Mouse (Mus musculus) ES-E14 (cell line): ENCODE measurements at regions not wholly inside any gene's neighbourhood (a gene's known extent, or its start where the extent isn't known, plus 50 kb on each side); places are given as distances from the start of the nearest gene placed in this dataset.

Experiments
- DNase-seq: peaks from one replicate; pipeline ENCODE4 v3.0.0-alpha.2; 2013; ENCODE audit warnings: low read depth, low spot score
- H3K27ac ChIP-seq: 2 replicates; pipeline ENCODE4 v1.5.1; 2012; ENCODE audit warnings: low read depth, mild to moderate bottlenecking, low read length, moderate library complexity, mixed read lengths; ENCODE audit not compliant: poor library complexity, insufficient read depth, severe bottlenecking
- H3K36me3 ChIP-seq: 2 replicates; pipeline ENCODE4 v1.6.1; 2012; ENCODE audit warnings: mild to moderate bottlenecking, low read length, moderate library complexity, mixed read lengths; ENCODE audit not compliant: control insufficient read depth, poor library complexity, insufficient read depth, severe bottlenecking
- H3K4me1 ChIP-seq, 2 experiments: fragments of 150-350 bp in 1 of 2; sonication (generic) in 1 of 2; 2 replicates each; pipeline ENCODE4 v1.6.1; 2012; ENCODE audit warnings: low read length in 2 of 2, mild to moderate bottlenecking in 1 of 2, mixed read lengths in 1 of 2; ENCODE audit not compliant: control insufficient read depth in 2 of 2, insufficient read depth in 2 of 2, poor library complexity in 1 of 2
- H3K4me3 ChIP-seq, 2 experiments: fragments of 150-350 bp in 1 of 2; sonication (generic) in 1 of 2; 2 replicates each; pipeline ENCODE4 v1.5.1; 2012; ENCODE audit warnings: low read length in 2 of 2, low read depth in 1 of 2, mild to moderate bottlenecking in 1 of 2, mixed read lengths in 1 of 2; ENCODE audit not compliant: insufficient read depth in 1 of 2, poor library complexity in 1 of 2, severe bottlenecking in 1 of 2
- H3K9ac ChIP-seq: 2 replicates; pipeline ENCODE4 v1.6.1; 2012; ENCODE audit warnings: low read depth, mild to moderate bottlenecking, low read length, mixed read lengths; ENCODE audit not compliant: poor library complexity, insufficient read depth, severe bottlenecking
- H3K9me3 ChIP-seq: fragments of 150-350 bp; sonication (generic); 2 replicates; pipeline ENCODE4 v1.6.1; 2012; ENCODE audit warnings: low read depth, mild to moderate bottlenecking, low read length; ENCODE audit not compliant: control insufficient read depth, insufficient read depth
- CHD2 ChIP-seq: IDR thresholded peaks from 2 replicates; pipeline ENCODE4 v1.6.1; 2014; ENCODE audit warnings: mild to moderate bottlenecking, low read depth, low read length, inconsistent platforms
- HCFC1 ChIP-seq: IDR thresholded peaks from 2 replicates; pipeline ENCODE4 v1.6.1; 2012; ENCODE audit warnings: low read length, inconsistent platforms, borderline replicate concordance; ENCODE audit not compliant: insufficient read depth
- MAFK ChIP-seq: IDR thresholded peaks from 2 replicates; pipeline ENCODE4 v1.6.1; 2014; ENCODE audit warnings: mild to moderate bottlenecking, low read depth, low read length, inconsistent platforms; ENCODE audit not compliant: insufficient read depth
- ZC3H11A ChIP-seq: IDR thresholded peaks from 2 replicates; pipeline ENCODE4 v1.6.1; 2012; ENCODE audit warnings: low read depth, mild to moderate bottlenecking, inconsistent platforms, low read length, borderline replicate concordance
- ZNF384 ChIP-seq: IDR thresholded peaks from 2 replicates; pipeline ENCODE4 v1.6.1; 2012; ENCODE audit warnings: low read depth, low read length, inconsistent platforms
- in situ Hi-C, 2 experiments: fragments of 600-800 bp; cut with MboI; formaldehyde crosslinking; loops; one replicate each; pipeline ENCODE4 v1.15.1; 2025; ENCODE audit warnings: low sequenced_read_pairs in 2 of 2, inconsistent platforms in 1 of 2; ENCODE audit not compliant: unreplicated experiment in 2 of 2

GRCm38 (mm10) chr1:42415817-42416538 lies 279.6 kb upstream of the Pou3f3 start:
- no peak for DNase-seq
- H3K9me3 ChIP-seq, result no peaks in the 10 kb centered on the region
- TF ChIP-seq HCFC1, result no peak
- no peak for TF ChIP-seq ZC3H11A
- TF ChIP-seq ZNF384, result no peak
- TF ChIP-seq MAFK, result no peak
- TF ChIP-seq CHD2, result no peak
- H3K4me3 ChIP-seq, result no peak overlapping the region
- no peaks in the 10 kb centered on the region for H3K4me1 ChIP-seq
- no peak overlapping the region for H3K9ac ChIP-seq
- H3K27ac ChIP-seq, result no peak overlapping the region
- in situ Hi-C loops, result no loop called here
- H3K36me3 ChIP-seq, result no peaks in the 10 kb centered on the region

- no peaks in the 10 kb centered on the region for H3K36me3 ChIP-seq
- H3K4me1 ChIP-seq, result no peaks in the 10 kb centered on the region
- no peak overlapping the region for H3K27ac ChIP-seq
- H3K4me3 ChIP-seq, result no peak overlapping the region
- no peak for DNase-seq
- TF ChIP-seq MAFK (no peak), CHD2 (no peak), ZC3H11A (no peak), HCFC1 (no peak), ZNF384 (no peak)
- H3K9me3 ChIP-seq, result no peaks in the 10 kb centered on the region
- H3K9ac ChIP-seq, result no peak overlapping the region
- in situ Hi-C loops, result no loop called here
Measured at GRCm38 (mm10) chr1:42416539-42417218, 278.9 kb upstream of the Pou3f3 start.

- Histone ChIP-seq H3K27ac (no peak overlapping the region), H3K4me3 (no peak overlapping the region), H3K9me3 (no peaks in the 10 kb centered on the region), H3K9ac (no peak overlapping the region), H3K36me3 (no peaks in the 10 kb centered on the region), H3K4me1 (no peaks in the 10 kb centered on the region)
- TF ChIP-seq HCFC1 (no peak), ZNF384 (no peak), ZC3H11A (no peak), CHD2 (no peak), MAFK (no peak)
- DNase-seq, result no peak
- in situ Hi-C loops, result no loop called here
Measured at GRCm38 (mm10) chr1:42417815-42418214, 277.8 kb upstream of the Pou3f3 start.

GRCm38 (mm10) chr1:42418233-42418632 lies 277.3 kb upstream of the Pou3f3 start:
- Histone ChIP-seq H3K9me3 (no peaks in the 10 kb centered on the region), H3K4me3 (no peak overlapping the region), H3K27ac (no peak overlapping the region), H3K36me3 (no peaks in the 10 kb centered on the region), H3K9ac (no peak overlapping the region), H3K4me1 (no peaks in the 10 kb centered on the region)
- in situ Hi-C loops, result no loop called here
- no peak for TF ChIP-seq ZNF384
- no peak for TF ChIP-seq ZC3H11A
- TF ChIP-seq HCFC1, result no peak
- TF ChIP-seq CHD2, result no peak
- TF ChIP-seq MAFK, result no peak
- no peak for DNase-seq
